Comparison of ENCODE assay signal across 13 mouse cellular contexts in the genomic region with DNA sequence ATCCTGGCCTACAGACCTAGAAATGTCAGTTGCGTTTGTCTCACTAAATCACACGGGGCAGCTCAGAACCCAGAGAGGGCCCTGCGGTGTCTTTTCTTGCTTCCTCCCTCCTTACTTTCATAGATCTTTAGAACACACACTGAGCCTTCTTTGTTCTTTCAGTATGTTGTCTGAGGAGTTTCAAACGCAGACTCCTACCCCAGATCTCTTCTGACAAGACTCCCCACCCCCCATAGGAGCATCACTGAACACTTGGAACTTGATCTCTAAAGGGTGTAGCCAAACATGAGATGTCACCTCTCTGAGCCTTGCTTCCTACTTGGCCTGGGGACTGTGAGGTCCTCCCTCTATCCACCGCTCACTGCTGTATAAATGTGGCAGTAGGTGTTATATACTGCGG.
A peak's percentile ranks its signal among the peaks of the same experiment; 100 is the strongest.
DNase-seq lines count a peak whose midpoint lies in the region; ATAC-seq lines count a peak whose summit lies in the region.
"Had no signal": no experiment of that assay in that cellular context is flagged by ENCODE, and none has a peak within 500 bp of the region (broad histone marks: within the 10 kb centered on the region; RNA-seq: fewer than 3 reads in every experiment).

No protein-coding gene starts in this region.

- H3K9ac ChIP-seq in forebrain, embryonic 11.5 days (ENCODE audit: low read length): no peak overlapping the region
- H3K9ac ChIP-seq in embryonic facial prominence, embryonic 13.5 days: no peak overlapping the region
- H3K9ac ChIP-seq: stomach, embryonic 15.5 days had no signal

- ATAC-seq in forebrain, embryonic 11.5 days (replicated peaks; ENCODE audit: low FRiP score): no peak
- ATAC-seq in megakaryocyte, adult 5-6 weeks (ENCODE audit: poor library complexity, severe bottlenecking): no peak
- ATAC-seq in embryonic facial prominence, embryonic 13.5 days (ENCODE audit: insufficient number of reproducible peaks, insufficient read depth, low FRiP score, low TSS enrichment, low read depth): no peak
- ATAC-seq in neutrophil, adult 5-6 weeks (ENCODE audit: extremely low read depth, insufficient number of reproducible peaks, low FRiP score, poor library complexity, severe bottlenecking): 0 out of 2 replicates have a peak, but pooled peaks have one; percentile 21

- no peaks in the 10 kb centered on the region for H3K27me3 ChIP-seq in forebrain, embryonic 10.5 days (ENCODE audit: poor library complexity, severe bottlenecking)
- no peaks in the 10 kb centered on the region for H3K27me3 ChIP-seq in forebrain, embryonic 11.5 days (ENCODE audit: control insufficient read depth, insufficient read depth, low read length)
- no peaks in the 10 kb centered on the region for H3K27me3 ChIP-seq in megakaryocyte, embryonic 14.5 days (replicated peaks)
- H3K27me3 ChIP-seq in embryonic facial prominence, embryonic 13.5 days: no peaks in the 10 kb centered on the region
- H3K27me3 ChIP-seq: stomach, embryonic 15.5 days had no signal

- no peak overlapping the region for H3K4me2 ChIP-seq in forebrain, embryonic 11.5 days (ENCODE audit: low read depth, low read length, severe bottlenecking)
- no peak overlapping the region for H3K4me2 ChIP-seq in embryonic facial prominence, embryonic 13.5 days
- H3K4me2 ChIP-seq: midbrain, embryonic 11.5 days; stomach, embryonic 15.5 days had no signal

- peaks cover 20% of the 10 kb centered on the region for H3K36me3 ChIP-seq in forebrain, embryonic 10.5 days (replicated peaks)
- H3K36me3 ChIP-seq in forebrain, embryonic 11.5 days (ENCODE audit: control insufficient read depth, insufficient read depth, low read length): peaks cover 10% of the 10 kb centered on the region
- H3K36me3 ChIP-seq in megakaryocyte, embryonic 14.5 days (replicated peaks; ENCODE audit: low read length): no peaks in the 10 kb centered on the region
- H3K36me3 ChIP-seq in embryonic facial prominence, embryonic 13.5 days: peaks cover 28% of the 10 kb centered on the region

- peaks cover 39% of the 10 kb centered on the region for H3K4me1 ChIP-seq in forebrain, embryonic 10.5 days
- peaks cover 7% of the 10 kb centered on the region; the same call in 1 of the 2 replicates for H3K4me1 ChIP-seq in forebrain, embryonic 11.5 days (replicated peaks; ENCODE audit: control insufficient read depth, insufficient read depth, low read length)
- H3K4me1 ChIP-seq in megakaryocyte, embryonic 14.5 days: no peaks in the 10 kb centered on the region
- peaks cover 68% of the 10 kb centered on the region for H3K4me1 ChIP-seq in embryonic facial prominence, embryonic 13.5 days
- H3K4me1 ChIP-seq: stomach, embryonic 15.5 days had no signal

- H3K4me3 ChIP-seq in forebrain, embryonic 10.5 days: no peak overlapping the region
- H3K4me3 ChIP-seq in forebrain, embryonic 11.5 days (ENCODE audit: low read depth, low read length): no peak overlapping the region
- peak overlapping the region; percentile 48 for H3K4me3 ChIP-seq in megakaryocyte, embryonic 14.5 days (replicated peaks)
- no peak overlapping the region for H3K4me3 ChIP-seq in embryonic facial prominence, embryonic 13.5 days
- H3K4me3 ChIP-seq: heart, adult 2 months; stomach, embryonic 15.5 days had no signal

- DNase-seq in forebrain, embryonic 10.5 days (ENCODE audit: extremely low spot score, low spot score): no peak
- DNase-seq in forebrain, embryonic 11.5 days (ENCODE audit: low spot score): no peak
- no peak for DNase-seq in frontal cortex, postnatal 25 days (ENCODE audit: low spot score in 2 of 2)
- DNase-seq in cerebellum, postnatal 14 days: no peak
- DNase-seq: heart, adult 2 months; kidney, adult 18-20 months; right cerebral cortex, postnatal 4 days had no signal

- peak overlapping the region; percentile 4; the same call in 1 of the 2 replicates for H3K27ac ChIP-seq in forebrain, embryonic 10.5 days
- no peak overlapping the region for H3K27ac ChIP-seq in forebrain, embryonic 11.5 days (ENCODE audit: low read depth, low read length)
- peak overlapping the region; percentile 44; the same call in 1 of the 2 replicates for H3K27ac ChIP-seq in embryonic facial prominence, embryonic 13.5 days
- H3K27ac ChIP-seq: heart, adult 2 months; stomach, embryonic 15.5 days had no signal

- H3K9me3 ChIP-seq in forebrain, embryonic 10.5 days: peaks cover 21% of the 10 kb centered on the region
- peaks cover 11% of the 10 kb centered on the region; the same call in 1 of the 2 replicates for H3K9me3 ChIP-seq in forebrain, embryonic 11.5 days (ENCODE audit: control insufficient read depth, low read length)
- peaks cover 42% of the 10 kb centered on the region for H3K9me3 ChIP-seq in megakaryocyte, embryonic 14.5 days
- peaks cover 12% of the 10 kb centered on the region for H3K9me3 ChIP-seq in embryonic facial prominence, embryonic 13.5 days
- H3K9me3 ChIP-seq: stomach, embryonic 15.5 days had no signal

- WGBS in forebrain, embryonic 10.5 days: 73% methylated on average over 6 of the region's 6 CpGs
- WGBS in forebrain, embryonic 11.5 days: 67% methylated on average over 6 of the region's 6 CpGs
- WGBS in embryonic facial prominence, embryonic 13.5 days: 54% methylated on average over 6 of the region's 6 CpGs
